Mouse (Mus musculus) stomach, embryonic 14.5 days (tissue): ENCODE measurements around the gene Myo10. TPM values are rescaled to one million over a fixed set of nuclear protein-coding genes. Genes with fewer than 3 reads are reported as not detected.
A peak's percentile ranks its signal among the peaks of the same experiment; 100 is the strongest.

Source experiments
- ATAC-seq: fragments of 200-750 bp; cut with Nextera tagmentation; 2 replicates; pipeline ENCODE4 v1.8.0; 2017; ENCODE audit warnings: low read depth, moderate TSS enrichment; ENCODE audit not compliant: insufficient number of reproducible peaks, insufficient read depth, low FRiP score
- H3K27ac ChIP-seq: fragments of 300-500 bp; sonication (generic); 2 replicates; pipeline ENCODE4 v1.5.1; 2014; ENCODE audit warnings: mild to moderate bottlenecking, low read length, moderate library complexity, mixed read lengths
- H3K27me3 ChIP-seq: fragments of 300-500 bp; sonication (generic); 2 replicates; pipeline ENCODE4 v1.6.1; 2014; ENCODE audit warnings: low read length, control low read depth, mixed read lengths; ENCODE audit not compliant: control insufficient read depth, insufficient read depth
- H3K36me3 ChIP-seq: fragments of 300-500 bp; sonication (generic); 2 replicates; pipeline ENCODE4 v1.6.1; 2014; ENCODE audit warnings: mild to moderate bottlenecking, control low read depth, low read length, moderate library complexity, mixed read lengths; ENCODE audit not compliant: control insufficient read depth, insufficient read depth
- H3K4me1 ChIP-seq: fragments of 300-500 bp; sonication (generic); 2 replicates; pipeline ENCODE4 v1.6.1; 2014; ENCODE audit warnings: low read length, control low read depth, mixed read lengths; ENCODE audit not compliant: control insufficient read depth, insufficient read depth
- H3K4me2 ChIP-seq: fragments of 300-500 bp; sonication (generic); replicated peaks from 2 replicates; pipeline ENCODE4 v1.6.1; 2014; ENCODE audit warnings: low read depth, low read length, control low read depth
- H3K4me3 ChIP-seq: fragments of 300-500 bp; sonication (generic); 2 replicates; pipeline ENCODE4 v1.5.1; 2014; ENCODE audit warnings: low read depth, low read length, control low read depth
- H3K9ac ChIP-seq: fragments of 300-500 bp; sonication (generic); replicated peaks from 2 replicates; pipeline ENCODE4 v1.6.1; 2014; ENCODE audit warnings: low read depth, mild to moderate bottlenecking, control low read depth, low read length, moderate library complexity, mixed read lengths
- H3K9me3 ChIP-seq: fragments of 300-500 bp; sonication (generic); 2 replicates; pipeline ENCODE4 v1.6.1; 2016; ENCODE audit warnings: low read depth, low read length, control low read depth; ENCODE audit not compliant: control insufficient read depth
- WGBS: fragments of 180-500 bp; shearing (Covaris S2); extraction: QIAGEN DNeasy Blood & Tissue Kit; methylation state at CpG from one replicate; pipeline ENCODE4 v1.1.7; 2014; 5-methylcytosine and 5-hydroxymethylcytosine counted together
- polyA plus RNA-seq: library from polyadenylated mRNA; unstranded; fragments of >200 nt; fragmentation: Nextera tagmentation; extraction: Ambion mirVana; gene quantifications from 2 replicates; pipeline ENCODE4 v1.2.1, GENCODE M21; 2014

Gene Myo10
- polyA plus RNA-seq, 1 experiment from 2014 or later = 48.0 TPM

DNA sequence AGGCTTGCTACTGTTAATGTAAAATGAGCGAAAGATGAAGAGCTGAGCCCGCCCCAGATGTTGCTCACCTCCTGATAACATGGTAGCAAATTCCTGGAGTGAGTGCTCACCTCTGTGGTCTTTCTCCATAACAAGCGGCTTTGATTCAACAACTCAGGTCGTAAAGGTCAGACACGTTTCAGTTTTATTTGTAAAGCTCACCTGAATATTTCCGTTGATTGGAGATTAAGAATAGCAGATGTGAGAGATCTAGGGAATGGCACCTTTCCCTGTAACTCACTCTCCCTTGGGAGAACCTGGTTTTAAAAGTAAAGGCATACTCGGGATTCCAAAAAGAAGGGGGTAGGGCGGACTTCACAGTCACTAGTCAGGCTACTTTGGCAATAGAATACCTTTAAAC lies 20.0 kb upstream of the Myo10 start:
- H3K27ac ChIP-seq = no peak overlapping the region
- no peaks in the 10 kb centered on the region for H3K9me3 ChIP-seq
- H3K4me1 ChIP-seq = peaks cover 6% of the 10 kb centered on the region; the same call in 1 of the 2 replicates
- H3K9ac ChIP-seq = no peak overlapping the region
- no peaks in the 10 kb centered on the region for H3K27me3 ChIP-seq
- ATAC-seq = no peak
- H3K36me3 ChIP-seq = no peaks in the 10 kb centered on the region
- H3K4me3 ChIP-seq = no peak overlapping the region
- whole genome bisulfite sequencing = 38% methylated on average over 8 of the region's 8 CpGs
- no peak overlapping the region for H3K4me2 ChIP-seq

DNA sequence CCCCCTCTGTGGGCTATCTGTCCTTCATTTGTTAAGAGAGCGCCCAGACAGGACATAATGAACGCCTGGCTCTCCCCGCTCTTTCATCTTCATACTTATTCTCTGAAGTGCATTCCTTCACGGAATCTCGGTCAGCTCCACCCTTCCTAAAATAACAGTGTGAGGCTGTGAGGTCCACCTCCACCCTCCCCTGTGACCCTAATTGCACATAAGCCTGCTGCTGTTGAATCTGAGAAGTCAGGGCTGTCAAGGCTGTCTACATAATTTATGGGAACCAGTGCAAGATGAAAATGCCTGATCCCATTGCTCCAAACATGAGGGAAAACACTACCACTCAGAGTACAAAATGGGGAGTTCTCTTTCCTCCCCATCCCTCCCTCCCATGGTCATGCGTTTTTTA lies 19.0 kb upstream of the Myo10 start:
- H3K27me3 ChIP-seq = no peaks in the 10 kb centered on the region
- no peaks in the 10 kb centered on the region for H3K9me3 ChIP-seq
- H3K27ac ChIP-seq = no peak overlapping the region
- H3K9ac ChIP-seq = no peak overlapping the region
- no peaks in the 10 kb centered on the region for H3K36me3 ChIP-seq
- H3K4me3 ChIP-seq = no peak overlapping the region
- 8% methylated on average over 6 of the region's 6 CpGs for WGBS
- H3K4me1 ChIP-seq = peaks cover 6% of the 10 kb centered on the region; the same call in 1 of the 2 replicates
- peak; percentile 53; the same call in 1 of the 2 replicates for ATAC-seq
- no peak overlapping the region for H3K4me2 ChIP-seq

DNA sequence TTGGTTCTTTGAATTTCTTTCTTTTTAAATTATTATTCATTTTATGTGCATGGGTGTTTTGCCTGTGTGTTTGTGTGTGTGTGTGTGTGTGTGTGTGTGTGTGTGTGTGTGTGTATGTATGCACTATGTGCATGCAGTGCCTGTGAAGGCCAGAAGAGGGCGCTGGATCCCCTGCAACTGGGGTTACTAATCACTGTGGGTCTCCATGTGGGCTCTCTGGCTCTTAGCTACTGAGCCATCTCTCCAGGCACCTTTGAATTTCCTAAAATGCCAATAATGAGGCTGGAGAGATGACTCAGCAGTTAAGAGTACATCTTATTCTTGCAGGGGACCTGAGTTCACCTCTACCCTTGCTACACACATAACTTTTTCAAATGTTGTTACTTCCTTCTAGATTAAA lies 18.1 kb upstream of the Myo10 start:
- H3K27me3 ChIP-seq = no peaks in the 10 kb centered on the region
- no peak overlapping the region for H3K4me3 ChIP-seq
- no peaks in the 10 kb centered on the region for H3K9me3 ChIP-seq
- no peak overlapping the region for H3K27ac ChIP-seq
- no peak overlapping the region for H3K9ac ChIP-seq
- H3K4me2 ChIP-seq = no peak overlapping the region
- H3K4me1 ChIP-seq = peaks cover 6% of the 10 kb centered on the region; the same call in 1 of the 2 replicates
- WGBS = 47% methylated on average over 1 of the region's 1 CpGs
- no peak for ATAC-seq
- H3K36me3 ChIP-seq = no peaks in the 10 kb centered on the region

DNA sequence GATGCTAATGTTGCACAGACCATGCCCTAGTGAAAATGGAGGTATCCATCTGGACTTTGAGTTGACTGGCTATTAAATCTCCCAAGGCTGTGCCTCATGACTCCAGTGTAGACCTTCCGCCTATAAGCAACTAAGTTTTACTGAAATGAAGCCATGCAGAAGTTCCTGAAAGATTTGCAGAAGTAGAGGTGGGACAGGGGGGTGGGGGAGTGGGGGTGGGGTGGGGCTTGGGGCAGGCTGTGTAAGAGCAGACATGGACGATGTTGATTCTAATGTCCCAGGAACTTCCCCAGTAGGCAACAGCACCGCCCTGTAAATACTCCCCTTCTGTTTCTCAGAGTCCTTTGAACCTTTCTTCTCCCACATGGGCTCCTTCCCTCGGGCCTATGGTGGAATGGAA lies 16.9 kb upstream of the Myo10 start:
- Histone ChIP-seq H3K27ac (no peak overlapping the region), H3K9ac (no peak overlapping the region), H3K4me1 (peaks cover 6% of the 10 kb centered on the region; the same call in 1 of the 2 replicates), H3K9me3 (no peaks in the 10 kb centered on the region), H3K4me3 (no peak overlapping the region), H3K4me2 (no peak overlapping the region), H3K36me3 (no peaks in the 10 kb centered on the region), H3K27me3 (no peaks in the 10 kb centered on the region)
- 72% methylated on average over 4 of the region's 4 CpGs for WGBS
- no peak for ATAC-seq

DNA sequence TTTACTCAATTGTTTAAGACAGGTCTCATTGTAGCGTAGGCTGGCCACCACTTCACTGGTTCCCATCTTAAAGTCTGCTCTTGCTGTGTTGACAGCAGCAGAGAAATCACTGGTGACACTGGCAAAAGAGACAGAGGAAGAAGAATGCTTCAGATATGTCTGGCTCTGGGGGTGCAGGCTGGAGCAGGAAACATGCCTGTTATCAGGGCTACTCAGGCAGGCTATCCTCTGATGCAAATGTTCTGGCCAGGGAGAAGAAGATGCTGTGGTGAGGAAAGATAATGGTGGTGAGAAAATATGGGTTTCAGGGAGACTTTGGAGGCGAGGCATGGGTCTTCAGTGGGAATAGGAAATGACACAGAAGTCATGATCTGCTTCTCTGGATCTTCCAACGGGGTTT lies 13.6 kb upstream of the Myo10 start:
- no peak for ATAC-seq

DNA sequence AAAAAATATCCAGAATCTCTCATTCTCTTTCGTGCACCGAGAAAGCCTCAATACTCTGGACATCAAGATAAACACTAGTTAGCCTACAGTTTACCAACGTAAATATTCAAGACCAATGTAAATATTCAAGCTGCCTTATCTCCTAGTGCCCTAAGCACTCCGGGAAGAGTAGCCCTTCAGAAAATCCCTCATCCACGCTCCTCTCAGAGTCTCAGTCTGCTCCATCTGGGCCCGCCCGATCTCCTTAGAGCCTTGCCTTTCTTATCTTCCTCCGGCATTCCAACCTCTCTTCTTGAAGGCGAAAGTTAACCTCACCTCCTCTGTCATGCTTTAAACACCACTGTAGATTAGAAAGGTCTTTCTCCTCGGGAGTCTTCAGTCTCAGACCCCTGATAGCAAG lies 13.1 kb upstream of the Myo10 start:
- Histone ChIP-seq H3K4me1 (peaks cover 6% of the 10 kb centered on the region; the same call in 1 of the 2 replicates), H3K9me3 (no peaks in the 10 kb centered on the region), H3K9ac (no peak overlapping the region), H3K27me3 (no peaks in the 10 kb centered on the region), H3K36me3 (no peaks in the 10 kb centered on the region), H3K4me3 (no peak overlapping the region), H3K27ac (no peak overlapping the region), H3K4me2 (no peak overlapping the region)
- no peak for ATAC-seq
- 24% methylated on average over 10 of the region's 10 CpGs for WGBS

More for the DNA sequence above, 13.6 kb upstream of the Myo10 start:
- no peak overlapping the region for H3K9ac ChIP-seq
- H3K27me3 ChIP-seq = no peaks in the 10 kb centered on the region
- H3K4me1 ChIP-seq = peaks cover 6% of the 10 kb centered on the region; the same call in 1 of the 2 replicates
- H3K9me3 ChIP-seq = no peaks in the 10 kb centered on the region
- 56% methylated on average over 3 of the region's 3 CpGs for WGBS
- no peak overlapping the region for H3K27ac ChIP-seq
- no peak overlapping the region for H3K4me2 ChIP-seq
- H3K36me3 ChIP-seq = no peaks in the 10 kb centered on the region
- no peak overlapping the region for H3K4me3 ChIP-seq

DNA sequence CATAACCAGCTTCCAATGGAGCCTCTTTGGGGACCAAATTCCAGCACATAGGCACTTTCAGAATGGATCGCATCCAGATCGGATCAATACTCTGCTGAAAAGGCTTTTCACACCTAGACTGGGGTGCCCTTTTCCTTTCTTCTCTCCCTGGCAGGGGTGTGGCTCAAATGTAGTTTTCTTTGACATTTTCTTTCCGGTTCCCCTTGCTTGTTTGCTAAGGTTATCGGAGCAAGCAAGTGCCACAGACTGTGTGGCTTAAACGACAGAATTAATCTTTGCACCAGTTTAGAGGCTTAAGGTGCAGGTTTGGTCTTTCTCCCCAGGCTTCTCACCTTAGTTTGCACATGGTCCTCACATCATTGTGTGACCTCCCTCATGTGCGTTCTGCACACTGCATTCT lies 11.1 kb upstream of the Myo10 start:
- 63% methylated on average over 6 of the region's 6 CpGs for WGBS
- Histone ChIP-seq H3K9me3 (no peaks in the 10 kb centered on the region), H3K27me3 (no peaks in the 10 kb centered on the region), H3K4me2 (no peak overlapping the region), H3K4me1 (peaks cover 6% of the 10 kb centered on the region; the same call in 1 of the 2 replicates), H3K36me3 (no peaks in the 10 kb centered on the region), H3K4me3 (no peak overlapping the region), H3K9ac (no peak overlapping the region), H3K27ac (no peak overlapping the region)
- peak; percentile 77 for ATAC-seq

DNA sequence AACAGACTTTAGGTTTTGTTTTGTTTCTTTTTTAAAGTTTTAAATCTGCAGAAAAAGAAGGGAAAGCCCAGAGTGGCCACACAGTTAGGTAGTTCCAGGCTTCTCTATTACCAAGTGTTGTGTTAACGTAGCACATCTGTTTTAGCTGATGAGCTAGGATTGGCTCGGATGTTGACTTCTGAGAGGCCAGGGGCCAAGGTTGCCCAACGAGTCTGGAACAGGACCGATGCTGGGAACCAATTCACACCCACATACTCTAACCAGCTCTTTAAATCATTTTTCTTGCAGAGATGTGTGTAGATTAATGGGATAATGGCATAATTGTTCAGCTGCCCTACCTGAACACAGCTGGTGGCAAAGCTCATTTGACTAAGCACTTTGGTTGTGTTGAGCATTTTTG lies 1.8 kb upstream of the Myo10 start:
- Histone ChIP-seq H3K4me1 (peaks cover 11% of the 10 kb centered on the region; the same call in 1 of the 2 replicates), H3K27ac (no peak overlapping the region), H3K4me2 (no peak overlapping the region), H3K9me3 (no peaks in the 10 kb centered on the region), H3K4me3 (no peak overlapping the region), H3K36me3 (no peaks in the 10 kb centered on the region), H3K27me3 (no peaks in the 10 kb centered on the region), H3K9ac (no peak overlapping the region)
- ATAC-seq = no peak
- 63% methylated on average over 4 of the region's 4 CpGs for WGBS
